Comparison of ENCODE assay signal across 14 mouse cellular contexts in genomic region chr2:13129859-13130258, GRCm38 (mm10).
DNase-seq lines count a peak whose midpoint lies in the region; ATAC-seq and TF ChIP-seq lines count a peak whose summit lies in the region.
"Had no signal": no experiment of that assay in that cellular context is flagged by ENCODE, and none has a peak within 500 bp of the region (broad histone marks: within the 10 kb centered on the region; RNA-seq: fewer than 3 reads in every experiment).

No protein-coding gene starts in this region.

- ATAC-seq in forebrain, embryonic 14.5 days: peak; percentile 75
- peak; percentile 16 for ATAC-seq in inflammation-experienced regulatory T-cells, adult 6 months
- peak; percentile 77 for ATAC-seq in neural tube, embryonic 15.5 days (ENCODE audit: low FRiP score)
- no peak for ATAC-seq in intestine, embryonic 15.5 days

- no peak for TF ChIP-seq CTCF in layer of hippocampus, adult 2 months (conservative IDR thresholded peaks at IDR 0.05)

- H3K9ac ChIP-seq in forebrain, embryonic 14.5 days (ENCODE audit: low read length): no peak overlapping the region
- 0 out of 2 replicates have a peak overlapping the region, but pooled peaks have one; percentile 26 for H3K9ac ChIP-seq in neural tube, embryonic 15.5 days (replicated peaks)
- H3K9ac ChIP-seq in intestine, embryonic 15.5 days: no peak overlapping the region
- H3K9ac ChIP-seq: heart, embryonic 15.5 days; limb, embryonic 15.5 days had no signal

- no peaks in the 10 kb centered on the region for H3K4me1 ChIP-seq in forebrain, embryonic 14.5 days (ENCODE audit: control insufficient read depth, insufficient read depth, low read length)
- peaks cover 14% of the 10 kb centered on the region for H3K4me1 ChIP-seq in neural tube, embryonic 15.5 days
- H3K4me1 ChIP-seq in intestine, embryonic 15.5 days (replicated peaks): no peaks in the 10 kb centered on the region
- H3K4me1 ChIP-seq: heart, embryonic 15.5 days; limb, embryonic 15.5 days had no signal

- no peak for DNase-seq in layer of hippocampus, adult 2 months (ENCODE audit: low spot score in 2 of 2)
- DNase-seq in layer of hippocampus, postnatal 36 days: no peak
- peak; percentile 13 for DNase-seq in forebrain, embryonic 14.5 days (ENCODE audit: low spot score)
- no peak for DNase-seq in left cerebral cortex, adult 8-10 months (ENCODE audit: low spot score in 2 of 2)
- DNase-seq in thymus, postnatal 10 days (ENCODE audit: low spot score in 2 of 2): no peak
- DNase-seq: adrenal gland, adult 8-10 months; cerebellum, adult 11-12 months; gastrocnemius, postnatal 10 days; lung, postnatal 10 days had no signal

- H3K27ac ChIP-seq in layer of hippocampus, adult 2 months: no peak overlapping the region
- no peak overlapping the region for H3K27ac ChIP-seq in forebrain, embryonic 14.5 days (ENCODE audit: low read depth, low read length)
- H3K27ac ChIP-seq in neural tube, embryonic 15.5 days (replicated peaks): 0 out of 2 replicates have a peak overlapping the region, but pooled peaks have one; percentile 28
- no peak overlapping the region for H3K27ac ChIP-seq in intestine, embryonic 15.5 days
- H3K27ac ChIP-seq: heart, embryonic 15.5 days; limb, embryonic 15.5 days had no signal

- no peak overlapping the region for H3K4me2 ChIP-seq in forebrain, embryonic 14.5 days (ENCODE audit: low read length)
- H3K4me2 ChIP-seq in neural tube, embryonic 15.5 days: peak overlapping the region; percentile 53
- H3K4me2 ChIP-seq in intestine, embryonic 15.5 days (replicated peaks): no peak overlapping the region
- H3K4me2 ChIP-seq: heart, embryonic 15.5 days; limb, embryonic 15.5 days had no signal

- no peaks in the 10 kb centered on the region for H3K9me3 ChIP-seq in forebrain, embryonic 14.5 days (replicated peaks; ENCODE audit: control insufficient read depth, low read length)
- no peaks in the 10 kb centered on the region for H3K9me3 ChIP-seq in neural tube, embryonic 15.5 days (replicated peaks)
- H3K9me3 ChIP-seq in intestine, embryonic 15.5 days: no peaks in the 10 kb centered on the region
- H3K9me3 ChIP-seq: heart, embryonic 15.5 days; limb, embryonic 15.5 days had no signal

- H3K4me3 ChIP-seq in layer of hippocampus, adult 2 months: peak overlapping the region; percentile 26
- no peak overlapping the region for H3K4me3 ChIP-seq in forebrain, embryonic 14.5 days (ENCODE audit: low read depth, low read length)
- peak overlapping the region; percentile 25 for H3K4me3 ChIP-seq in neural tube, embryonic 15.5 days (replicated peaks)
- H3K4me3 ChIP-seq in intestine, embryonic 15.5 days (replicated peaks): no peak overlapping the region
- H3K4me3 ChIP-seq: heart, embryonic 15.5 days; limb, embryonic 15.5 days had no signal

- WGBS in forebrain, embryonic 14.5 days: 62% methylated on average over 10 of the region's 10 CpGs
- WGBS in neural tube, embryonic 15.5 days: 18% methylated on average over 10 of the region's 10 CpGs
- WGBS in intestine, embryonic 15.5 days: 83% methylated on average over 10 of the region's 10 CpGs

- no peaks in the 10 kb centered on the region for H3K27me3 ChIP-seq in forebrain, embryonic 14.5 days (replicated peaks; ENCODE audit: control insufficient read depth, insufficient read depth, low read length)
- no peaks in the 10 kb centered on the region for H3K27me3 ChIP-seq in neural tube, embryonic 15.5 days (replicated peaks)
- no peaks in the 10 kb centered on the region for H3K27me3 ChIP-seq in intestine, embryonic 15.5 days (replicated peaks)
- H3K27me3 ChIP-seq: heart, embryonic 15.5 days; limb, embryonic 15.5 days had no signal

- no peaks in the 10 kb centered on the region for H3K36me3 ChIP-seq in forebrain, embryonic 14.5 days (ENCODE audit: control insufficient read depth, insufficient read depth, low read length)
- no peaks in the 10 kb centered on the region for H3K36me3 ChIP-seq in neural tube, embryonic 15.5 days
- H3K36me3 ChIP-seq in intestine, embryonic 15.5 days: no peaks in the 10 kb centered on the region
- H3K36me3 ChIP-seq: heart, embryonic 15.5 days; limb, embryonic 15.5 days had no signal

Comparison
In these comparisons a context has a peak if more than half of its experiments do, and no peak if none do; other contexts are left out.
1. H3K4me3 ChIP-seq: peak in layer of hippocampus, adult 2 months (single experiment) and neural tube, embryonic 15.5 days (single experiment); none in forebrain, embryonic 14.5 days (single experiment) and intestine, embryonic 15.5 days (single experiment).